Mouse (Mus musculus): ENCODE data around the gene Pde3a.
A peak's percentile ranks its signal among the peaks of the same experiment; 100 is the strongest.

- peak; percentile 53 for TF ChIP-seq CTCF (IDR thresholded peaks at IDR 0.05; ENCODE audit: low read depth)
- TF ChIP-seq EP300 (optimal IDR thresholded peaks at IDR 0.05) = no peak
These were observed 82.4 kb downstream of the Pde3a start for GRCm38 (mm10) chr6:141331464-141331863.

All from stomach, postnatal 0 days (tissue).